Mouse (Mus musculus) heart, embryonic 11.5 days (tissue): ENCODE data around the gene Abi1. TPM values are rescaled to one million over a fixed set of nuclear protein-coding genes. Genes with fewer than 3 reads are reported as not detected.

ENCODE experiments used
- polyA plus RNA-seq: library from polyadenylated mRNA; unstranded; fragments of >200 nt; fragmentation: Nextera tagmentation; extraction: Ambion mirVana; gene quantifications from 2 replicates; pipeline ENCODE4 v1.2.1, GENCODE M21; 2014

The Abi1 gene
- polyA plus RNA-seq, 1 experiment from 2014 or later, result 35.3 TPM

Other genes starting within 250 kb of the Abi1 start
- 32.1 and 35.6 TPM in 2 replicates for gene Pdss1, start 144.7 kb downstream of the Abi1 start, polyA plus RNA-seq
- 22.7 and 28.2 TPM in 2 replicates for gene Acbd5, start 27.9 kb upstream of the Abi1 start, polyA plus RNA-seq
- 8.6 and 10.2 TPM in 2 replicates for gene Mastl, start 115.8 kb upstream of the Abi1 start, polyA plus RNA-seq
- gene Yme1l1, start 116.1 kb upstream of the Abi1 start, polyA plus RNA-seq, result 58.2 and 62.5 TPM in 2 replicates
- gene 4931423N10Rik, start 167.2 kb upstream of the Abi1 start, polyA plus RNA-seq, result not detected in 2 replicates